8 mouse cellular contexts compared by ENCODE assay signal in genomic region chr1:74304339-74304790, GRCm38 (mm10). TPM values are rescaled to one million over a fixed set of nuclear protein-coding genes. Genes with fewer than 3 reads are reported as not detected.
DNase-seq lines count a peak whose midpoint lies in the region; ATAC-seq and TF ChIP-seq lines count a peak whose summit lies in the region.

No protein-coding gene starts in this region.

- H3K9ac ChIP-seq in liver, adult 2 months (ENCODE audit: low read depth, low read length): peak overlapping the region; percentile 95
- peak overlapping the region; percentile 83 for H3K9ac ChIP-seq in limb, embryonic 15.5 days
- peak overlapping the region; percentile 50 for H3K9ac ChIP-seq in neural tube, embryonic 15.5 days (replicated peaks)

- 0 out of 2 replicates have a peak, but pooled peaks have one; percentile 3 for ATAC-seq in limb, embryonic 15.5 days (ENCODE audit: insufficient number of reproducible peaks, low FRiP score, low TSS enrichment, low read depth)
- ATAC-seq in neural tube, embryonic 15.5 days (ENCODE audit: low FRiP score): no peak
- ATAC-seq in cerebellum, adult (ENCODE audit: insufficient number of reproducible peaks, low FRiP score, low TSS enrichment): no peak

- H3K4me2 ChIP-seq in limb, embryonic 15.5 days: peak overlapping the region; percentile 67
- H3K4me2 ChIP-seq in neural tube, embryonic 15.5 days: peak overlapping the region; percentile 69

- peak; percentile 75 for DNase-seq in liver, adult 2 months (ENCODE audit: extremely low read depth, low read depth, low spot score)
- DNase-seq in liver: no peak
- DNase-seq in adrenal gland, postnatal 25 days: no peak
- no peak for DNase-seq in cerebellum, adult 11 months

- peak overlapping the region; percentile 97 for H3K4me3 ChIP-seq in liver, adult 2 months (ENCODE audit: insufficient read depth, low read depth, low read length)
- H3K4me3 ChIP-seq in embryonic fibroblast, embryonic 13.5 days (ENCODE audit: insufficient read depth, low read length): peak overlapping the region; percentile 87
- peak overlapping the region; percentile 76 for H3K4me3 ChIP-seq in limb, embryonic 15.5 days
- peak overlapping the region; percentile 48 for H3K4me3 ChIP-seq in neural tube, embryonic 15.5 days (replicated peaks)

- no peak for TF ChIP-seq CTCF in liver, adult 2 months (IDR thresholded peaks at IDR 0.05; ENCODE audit: low read depth, low read length)
- TF ChIP-seq CTCF in embryonic fibroblast, embryonic 13.5 days (IDR thresholded peaks at IDR 0.05; ENCODE audit: borderline replicate concordance, insufficient read depth, low read length): no peak

- no peak for TF ChIP-seq POLR2A in liver, adult 2 months (IDR thresholded peaks at IDR 0.05; ENCODE audit: extremely low read depth, insufficient read depth, low read length)
- TF ChIP-seq POLR2A in embryonic fibroblast, embryonic 13.5 days (IDR thresholded peaks at IDR 0.05; ENCODE audit: low read depth, low read length): 0 out of 2 replicates have a peak, but pooled peaks have one; percentile 18

- peak overlapping the region; percentile 98 for H3K27ac ChIP-seq in liver, adult 2 months (replicated peaks; ENCODE audit: insufficient read depth, low read depth, low read length)
- H3K27ac ChIP-seq in embryonic fibroblast, embryonic 13.5 days (ENCODE audit: insufficient read depth, low read length): peak overlapping the region; percentile 88
- H3K27ac ChIP-seq in limb, embryonic 15.5 days: peak overlapping the region; percentile 94
- peak overlapping the region; percentile 72 for H3K27ac ChIP-seq in neural tube, embryonic 15.5 days (replicated peaks)

- no peaks in the 10 kb centered on the region for H3K36me3 ChIP-seq in liver, adult 2 months (ENCODE audit: control insufficient read depth, insufficient read depth, low read length)
- H3K36me3 ChIP-seq in limb, embryonic 15.5 days: no peaks in the 10 kb centered on the region
- no peaks in the 10 kb centered on the region for H3K36me3 ChIP-seq in neural tube, embryonic 15.5 days

- under 1% methylated on average over 12 of the region's 12 CpGs for WGBS in liver, adult 2 months
- 3% methylated on average over 12 of the region's 12 CpGs for WGBS in limb, embryonic 15.5 days
- 13% methylated on average over 12 of the region's 12 CpGs for WGBS in neural tube, embryonic 15.5 days

- no peaks in the 10 kb centered on the region for H3K9me3 ChIP-seq in limb, embryonic 15.5 days
- no peaks in the 10 kb centered on the region for H3K9me3 ChIP-seq in neural tube, embryonic 15.5 days (replicated peaks)

- H3K79me2 ChIP-seq in liver, adult 2 months (ENCODE audit: control insufficient read depth, insufficient read depth, low read length): peaks cover 36% of the 10 kb centered on the region; the same call in 1 of the 2 replicates

- H3K27me3 ChIP-seq in liver, adult 2 months (ENCODE audit: control insufficient read depth, insufficient read depth, low read length): no peaks in the 10 kb centered on the region
- no peaks in the 10 kb centered on the region for H3K27me3 ChIP-seq in limb, embryonic 15.5 days
- H3K27me3 ChIP-seq in neural tube, embryonic 15.5 days (replicated peaks): peaks cover 18% of the 10 kb centered on the region

- H3K4me1 ChIP-seq in liver, adult 2 months (ENCODE audit: control insufficient read depth, insufficient read depth, low read length): peaks cover 24% of the 10 kb centered on the region
- H3K4me1 ChIP-seq in embryonic fibroblast, embryonic 13.5 days (ENCODE audit: control insufficient read depth, insufficient read depth, low read length): peaks cover 15% of the 10 kb centered on the region
- H3K4me1 ChIP-seq in limb, embryonic 15.5 days: peaks cover 35% of the 10 kb centered on the region
- peaks cover 14% of the 10 kb centered on the region for H3K4me1 ChIP-seq in neural tube, embryonic 15.5 days

RNA-seq across cellular contexts. Expression of gene Tmbim1, which starts 1.1 kb away (rescaled TPM):
- 26.1 and 31.5 TPM in 2 replicates for total RNA-seq in liver, adult 2 months (2014; rRNA removed)
- 89.8 and 101 TPM in 2 replicates for polyA plus RNA-seq in liver, adult 2 months (2012; rRNA removed)
- polyA plus RNA-seq in embryonic fibroblast, embryonic 13.5 days (2011; ENCODE audit: insufficient read length, low read depth, missing spikeins): 88.6 and 115 TPM in 2 replicates
- 58.8 and 69.6 TPM in 2 replicates for polyA plus RNA-seq in limb, embryonic 15.5 days (2015; fragmentation: Nextera tagmentation; extraction: Ambion mirVana)
- polyA plus RNA-seq in neural tube, embryonic 15.5 days (2015; fragmentation: Nextera tagmentation; extraction: Ambion mirVana): 10.1 and 12.9 TPM in 2 replicates
- total RNA-seq in adrenal gland, postnatal 25 days (2021): 83.1 and 84.7 TPM in 2 replicates

RNA-seq across cellular contexts. Expression of gene Pnkd, which starts 19.6 kb away (rescaled TPM):
- 28.0 and 34.4 TPM in 2 replicates for total RNA-seq in liver, adult 2 months (2014; rRNA removed)
- 130 and 138 TPM in 2 replicates for polyA plus RNA-seq in liver, adult 2 months (2012; rRNA removed)
- 19.6 and 21.5 TPM in 2 replicates for polyA plus RNA-seq in embryonic fibroblast, embryonic 13.5 days (2011; ENCODE audit: insufficient read length, low read depth, missing spikeins)
- 104 and 114 TPM in 2 replicates for polyA plus RNA-seq in limb, embryonic 15.5 days (2015; fragmentation: Nextera tagmentation; extraction: Ambion mirVana)
- 152 and 156 TPM in 2 replicates for polyA plus RNA-seq in neural tube, embryonic 15.5 days (2015; fragmentation: Nextera tagmentation; extraction: Ambion mirVana)
- 65.2 and 75.9 TPM in 2 replicates for total RNA-seq in adrenal gland, postnatal 25 days (2021)

RNA-seq across cellular contexts. Expression of gene Aamp, which starts 19.8 kb away (rescaled TPM):
- total RNA-seq in liver, adult 2 months (2014; rRNA removed): 112 and 115 TPM in 2 replicates
- polyA plus RNA-seq in liver, adult 2 months (2012; rRNA removed): 156 TPM in 2 replicates
- polyA plus RNA-seq in embryonic fibroblast, embryonic 13.5 days (2011; ENCODE audit: insufficient read length, low read depth, missing spikeins): 85.7 and 90.3 TPM in 2 replicates
- 232 and 249 TPM in 2 replicates for polyA plus RNA-seq in limb, embryonic 15.5 days (2015; fragmentation: Nextera tagmentation; extraction: Ambion mirVana)
- polyA plus RNA-seq in neural tube, embryonic 15.5 days (2015; fragmentation: Nextera tagmentation; extraction: Ambion mirVana): 209 and 236 TPM in 2 replicates
- total RNA-seq in adrenal gland, postnatal 25 days (2021): 157 and 183 TPM in 2 replicates

RNA-seq across cellular contexts. Expression of gene Gpbar1, which starts 26.0 kb away (rescaled TPM):
- not detected in 2 replicates for total RNA-seq in liver, adult 2 months (2014; rRNA removed)
- polyA plus RNA-seq in liver, adult 2 months (2012; rRNA removed): 0.11 and 0.20 TPM in 2 replicates
- 0.92 and 1.3 TPM in 2 replicates for polyA plus RNA-seq in embryonic fibroblast, embryonic 13.5 days (2011; ENCODE audit: insufficient read length, low read depth, missing spikeins)
- polyA plus RNA-seq in limb, embryonic 15.5 days (2015; fragmentation: Nextera tagmentation; extraction: Ambion mirVana): 0.18 TPM in 1 of 2 replicates, not detected in the other
- 0.73 TPM in 1 of 2 replicates, not detected in the other for polyA plus RNA-seq in neural tube, embryonic 15.5 days (2015; fragmentation: Nextera tagmentation; extraction: Ambion mirVana)
- total RNA-seq in adrenal gland, postnatal 25 days (2021): not detected in 2 replicates

RNA-seq across cellular contexts. Expression of gene Catip, which starts 57.5 kb away (rescaled TPM):
- 0.09 TPM in 1 of 2 replicates, not detected in the other for total RNA-seq in liver, adult 2 months (2014; rRNA removed)
- polyA plus RNA-seq in liver, adult 2 months (2012; rRNA removed): 0.09 TPM in 1 of 2 replicates, not detected in the other
- polyA plus RNA-seq in embryonic fibroblast, embryonic 13.5 days (2011; ENCODE audit: insufficient read length, low read depth, missing spikeins): 3.6 and 3.7 TPM in 2 replicates
- polyA plus RNA-seq in limb, embryonic 15.5 days (2015; fragmentation: Nextera tagmentation; extraction: Ambion mirVana): 1.6 and 2.0 TPM in 2 replicates
- polyA plus RNA-seq in neural tube, embryonic 15.5 days (2015; fragmentation: Nextera tagmentation; extraction: Ambion mirVana): 1.1 and 1.4 TPM in 2 replicates
- total RNA-seq in adrenal gland, postnatal 25 days (2021): 0.67 TPM in 2 replicates
